Mouse (Mus musculus) heart, embryonic 15.5 days (tissue): Measurements from ENCODE around the gene Lin7c. TPM values are rescaled to one million over a fixed set of nuclear protein-coding genes. Genes with fewer than 3 reads are reported as not detected.

Experiments used
- ATAC-seq: fragments of 200-750 bp; cut with Nextera tagmentation; replicated peaks from 2 replicates; pipeline ENCODE4 v1.8.0; 2017; ENCODE audit warnings: low read depth, moderate TSS enrichment; ENCODE audit not compliant: insufficient number of reproducible peaks, insufficient read depth, low FRiP score
- H3K27ac ChIP-seq: fragments of 300-500 bp; sonication (generic); 2 replicates; pipeline ENCODE4 v1.5.1; 2015; ENCODE audit warnings: mild to moderate bottlenecking, inconsistent platforms
- H3K27me3 ChIP-seq: fragments of 300-500 bp; sonication (generic); 2 replicates; pipeline ENCODE4 v1.6.1; 2015; ENCODE audit warnings: inconsistent platforms
- H3K36me3 ChIP-seq: fragments of 300-500 bp; sonication (generic); 2 replicates; pipeline ENCODE4 v1.6.1; 2015; ENCODE audit warnings: mild to moderate bottlenecking, inconsistent platforms
- H3K4me1 ChIP-seq: fragments of 300-500 bp; sonication (generic); replicated peaks from 2 replicates; pipeline ENCODE4 v1.6.1; 2015; ENCODE audit warnings: inconsistent platforms
- H3K4me2 ChIP-seq: fragments of 300-500 bp; sonication (generic); 2 replicates; pipeline ENCODE4 v1.6.1; 2015; ENCODE audit warnings: inconsistent platforms, mild to moderate bottlenecking, moderate library complexity
- H3K4me3 ChIP-seq: fragments of 300-500 bp; sonication (generic); 2 replicates; pipeline ENCODE4 v1.5.1; 2015; ENCODE audit warnings: mild to moderate bottlenecking, inconsistent platforms
- H3K9ac ChIP-seq: fragments of 300-500 bp; sonication (generic); 2 replicates; pipeline ENCODE4 v1.6.1; 2015; ENCODE audit warnings: mild to moderate bottlenecking, inconsistent platforms
- H3K9me3 ChIP-seq: fragments of 300-500 bp; sonication (generic); replicated peaks from 2 replicates; pipeline ENCODE4 v1.6.1; 2016; ENCODE audit warnings: inconsistent platforms
- WGBS: fragments of 180-500 bp; shearing (Covaris S2); methylation state at CpG from one replicate; pipeline ENCODE4 v1.1.7; 2015; ENCODE audit warnings: mixed read lengths; 5-methylcytosine and 5-hydroxymethylcytosine counted together
- polyA plus RNA-seq: library from polyadenylated mRNA; unstranded; fragments of >200 nt; fragmentation: Nextera tagmentation; extraction: Ambion mirVana; gene quantifications from 2 replicates; pipeline ENCODE4 v1.2.1, GENCODE M21; 2015

The Lin7c gene
- polyA plus RNA-seq, 1 experiment from 2014 or later: 37.3 TPM

DNA sequence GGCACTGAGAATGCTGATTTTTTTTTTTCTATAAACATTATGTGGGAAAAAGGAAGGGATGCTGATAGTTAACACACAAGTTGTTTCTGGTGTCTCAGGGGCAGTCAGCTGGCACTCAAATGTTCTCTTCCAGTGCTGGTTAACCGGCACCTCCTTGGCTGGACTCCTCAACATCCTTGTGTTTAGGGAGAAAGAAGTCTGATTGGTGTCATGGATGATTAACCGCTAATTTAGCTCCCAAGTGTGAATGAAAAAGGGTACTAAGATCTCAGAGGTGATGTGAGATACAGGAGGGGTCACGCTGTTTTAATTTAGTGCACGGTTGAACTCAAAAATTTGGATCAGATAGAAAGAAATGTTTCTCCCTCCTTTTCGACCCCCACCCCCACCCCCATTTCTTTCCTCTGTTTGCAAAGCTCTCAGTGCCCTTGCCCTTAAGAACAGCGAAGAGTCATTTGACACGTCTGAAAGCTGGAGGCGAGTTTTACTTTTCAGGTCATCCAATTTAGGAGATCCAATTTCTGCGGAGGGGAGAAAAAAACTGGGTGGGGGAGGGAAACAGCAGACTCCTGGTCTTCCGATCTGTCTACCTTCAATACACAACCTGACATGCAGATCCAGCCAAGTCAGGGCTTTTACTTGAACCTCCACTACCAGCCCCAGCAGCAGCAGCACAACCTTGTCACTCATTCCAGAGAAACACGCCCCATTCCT is 26.3 kb downstream of the Lin7c start:
- Histone ChIP-seq H3K9ac (no peak overlapping the region), H3K36me3 (no peaks in the 10 kb centered on the region)
- ATAC-seq: no peak

DNA sequence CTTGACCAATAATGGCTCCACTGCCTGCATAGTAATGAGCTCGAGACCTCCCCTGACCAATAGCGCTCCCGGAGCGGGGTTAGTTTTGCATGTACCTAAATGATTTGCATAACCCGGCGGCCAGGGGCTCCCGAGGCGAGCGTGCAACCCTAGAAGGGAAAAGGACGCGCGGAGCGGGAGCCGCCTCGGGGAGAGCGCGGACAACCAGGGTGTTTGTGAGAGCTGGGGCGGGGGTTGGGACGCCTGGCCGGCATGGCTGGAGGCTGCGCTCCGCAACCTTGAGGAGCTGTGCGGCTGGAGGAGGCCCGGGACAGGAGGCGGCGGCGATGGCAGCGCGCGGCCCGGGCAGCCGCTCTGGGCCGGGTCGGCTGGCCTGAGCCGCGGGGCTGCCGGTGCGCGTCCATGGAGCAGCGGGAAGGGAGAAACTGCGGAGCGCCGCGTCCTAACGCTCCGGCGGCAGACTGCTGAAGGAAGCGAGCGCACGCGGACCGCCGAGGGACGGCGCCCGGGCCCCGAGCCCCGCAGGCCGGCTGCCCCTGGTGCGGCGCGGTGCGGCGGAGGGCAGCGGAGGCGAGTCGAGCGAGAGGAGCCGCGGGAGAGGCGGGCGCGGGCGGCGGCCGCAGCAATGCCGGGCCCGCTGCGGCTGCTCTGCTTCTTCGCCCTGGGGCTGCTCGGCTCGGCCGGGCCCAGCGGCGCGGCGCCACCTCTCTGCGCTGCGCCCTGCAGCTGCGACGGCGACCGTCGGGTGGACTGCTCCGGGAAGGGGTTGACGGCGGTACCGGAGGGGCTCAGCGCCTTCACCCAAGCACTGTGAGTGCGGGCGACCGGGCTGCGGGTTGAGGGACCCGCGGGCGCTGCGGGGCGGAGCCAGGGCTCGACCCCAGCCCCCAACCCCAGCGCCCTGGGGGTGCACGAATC is 27.1 kb downstream of the Lin7c start, which contains the start of gene Lgr4:
TSS of gene Lgr4 (plus strand) at position 152 of the 918 bp plus-strand sequence.
- WGBS: under 1% methylated on average over 111 of the region's 111 CpGs
- Histone ChIP-seq H3K4me1 (peaks cover 31% of the 10 kb centered on the region), H3K4me2 (peak within 1 kb of the TSS; percentile 68), H3K27me3 (no peaks in the 10 kb centered on the region), H3K9ac (peak within 1 kb of the TSS; percentile 95), H3K9me3 (no peaks in the 10 kb centered on the region), H3K36me3 (no peaks in the 10 kb centered on the region), H3K27ac (peak within 1 kb of the TSS; percentile 99), H3K4me3 (peak within 1 kb of the TSS; percentile 93)
- ATAC-seq: peak; percentile 96

More for the DNA sequence above, 26.3 kb downstream of the Lin7c start:
- Histone ChIP-seq H3K4me3 (peak overlapping the region; percentile 93), H3K27ac (peak overlapping the region; percentile 99), H3K9me3 (no peaks in the 10 kb centered on the region), H3K4me2 (peak overlapping the region; percentile 68), H3K27me3 (no peaks in the 10 kb centered on the region), H3K4me1 (peaks cover 30% of the 10 kb centered on the region)
- WGBS: 5% methylated on average over 11 of the region's 11 CpGs

DNA sequence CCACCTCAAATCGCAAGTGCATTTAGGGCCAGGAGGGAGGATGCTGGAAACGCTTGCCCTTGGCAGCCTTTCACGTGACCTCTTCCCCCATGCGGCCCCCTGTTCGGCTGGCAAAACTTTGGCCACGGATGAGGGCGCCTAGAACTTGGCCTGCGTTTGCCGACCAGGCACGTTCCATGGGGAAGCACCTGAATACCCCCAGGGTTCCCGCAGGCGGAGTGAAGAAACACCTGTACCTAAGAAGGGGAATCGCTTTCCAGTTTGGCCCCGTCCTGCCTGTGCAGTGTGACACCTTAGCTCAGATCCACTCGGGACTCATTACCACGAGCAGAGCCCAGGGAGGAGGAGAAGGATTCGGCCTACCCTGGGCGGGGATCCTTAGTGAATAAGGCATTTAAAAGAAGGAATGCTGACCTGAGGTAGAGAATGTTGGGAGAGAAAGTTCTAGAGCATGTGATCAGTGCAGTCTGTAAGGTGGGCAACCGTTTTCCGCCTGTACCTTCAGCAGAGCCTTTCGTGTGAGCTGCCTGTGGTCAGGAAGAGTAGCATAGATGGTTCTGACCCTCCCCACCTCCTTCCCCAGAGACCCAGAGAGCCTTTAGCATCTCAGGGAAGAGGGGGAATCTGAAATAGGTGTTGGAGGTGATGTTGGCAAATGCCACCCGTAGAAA is 28.1 kb downstream of the Lin7c start:
- H3K4me2 ChIP-seq: peak overlapping the region; percentile 68
- no peak; the same call in 1 of the 2 replicates for ATAC-seq
- H3K4me1 ChIP-seq: peaks cover 31% of the 10 kb centered on the region
- peak overlapping the region; percentile 99 for H3K27ac ChIP-seq
- peak overlapping the region; percentile 95 for H3K9ac ChIP-seq
- H3K9me3 ChIP-seq: no peaks in the 10 kb centered on the region
- H3K36me3 ChIP-seq: no peaks in the 10 kb centered on the region
- H3K27me3 ChIP-seq: no peaks in the 10 kb centered on the region
- WGBS: 8% methylated on average over 22 of the region's 22 CpGs
- H3K4me3 ChIP-seq: peak overlapping the region; percentile 93

DNA sequence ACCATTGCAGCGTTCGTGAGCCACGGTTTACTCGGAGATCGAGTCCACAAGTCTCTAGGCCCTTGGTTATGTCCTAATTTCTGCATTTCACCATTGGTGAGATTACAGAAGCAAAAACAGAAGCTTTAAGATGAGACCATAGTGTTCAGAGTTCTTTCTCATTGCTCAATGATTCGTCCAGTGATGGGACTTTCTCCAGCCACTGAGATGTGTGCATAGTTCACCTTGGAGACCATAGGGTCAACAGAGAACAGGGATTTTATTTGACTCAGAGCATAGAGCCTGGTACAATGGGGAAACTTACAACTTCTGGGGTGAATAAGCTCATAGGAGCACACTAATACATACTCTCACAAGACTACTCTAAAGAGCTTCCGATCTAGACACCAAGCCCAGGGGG is 29.8 kb downstream of the Lin7c start:
- WGBS: 80% methylated on average over 7 of the region's 7 CpGs
- H3K4me2 ChIP-seq: peak overlapping the region; percentile 68
- no peak overlapping the region for H3K27ac ChIP-seq
- ATAC-seq: no peak
- H3K9me3 ChIP-seq: no peaks in the 10 kb centered on the region
- H3K36me3 ChIP-seq: no peaks in the 10 kb centered on the region
- no peak overlapping the region for H3K9ac ChIP-seq
- peak overlapping the region; percentile 93; the same call in 1 of the 2 replicates for H3K4me3 ChIP-seq
- no peaks in the 10 kb centered on the region for H3K27me3 ChIP-seq
- H3K4me1 ChIP-seq: peaks cover 31% of the 10 kb centered on the region

DNA sequence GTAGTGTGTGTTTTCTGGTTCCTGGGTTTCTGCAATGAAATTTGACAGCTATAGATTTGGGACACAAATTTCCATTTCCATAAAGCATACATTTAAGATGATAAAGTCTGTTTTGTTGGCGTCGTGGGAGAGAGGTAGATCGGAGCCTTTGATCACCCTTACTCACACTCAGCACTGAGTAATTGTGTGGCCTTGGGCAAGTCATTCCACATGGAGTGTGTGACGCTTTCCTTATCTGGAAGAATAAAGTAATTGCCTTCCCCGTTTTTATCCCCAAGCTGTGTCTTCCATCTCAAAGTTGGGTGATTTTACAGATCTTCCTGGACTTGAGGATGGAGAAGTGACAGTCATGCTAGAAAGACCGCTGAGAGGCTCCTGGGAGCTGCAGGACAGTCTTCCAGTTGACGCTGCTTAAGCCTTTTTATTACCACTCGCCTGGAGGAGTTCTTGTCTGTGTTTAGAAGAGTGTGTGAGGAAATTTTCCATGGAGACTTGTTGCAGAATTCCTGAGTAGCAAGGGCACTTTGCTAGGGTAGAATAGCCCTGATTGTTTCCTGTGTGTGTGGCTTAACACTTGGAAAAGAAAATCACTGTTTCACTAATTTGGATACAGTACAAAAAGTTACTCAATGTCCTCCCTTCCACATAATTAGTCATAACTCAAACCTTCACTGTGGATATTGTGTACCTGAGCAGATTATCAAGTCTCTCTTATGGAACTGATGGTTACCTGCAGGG is 30.8 kb downstream of the Lin7c start:
- H3K4me1 ChIP-seq: peaks cover 31% of the 10 kb centered on the region
- no peak for ATAC-seq
- H3K9me3 ChIP-seq: no peaks in the 10 kb centered on the region
- H3K4me3 ChIP-seq: no peak overlapping the region
- no peak overlapping the region; the same call in 1 of the 2 replicates for H3K27ac ChIP-seq
- H3K4me2 ChIP-seq: peak overlapping the region; percentile 12; the same call in 1 of the 2 replicates
- WGBS: 53% methylated on average over 8 of the region's 8 CpGs
- no peaks in the 10 kb centered on the region; the same call in 1 of the 2 replicates for H3K36me3 ChIP-seq
- no peaks in the 10 kb centered on the region for H3K27me3 ChIP-seq
- no peak overlapping the region for H3K9ac ChIP-seq

DNA sequence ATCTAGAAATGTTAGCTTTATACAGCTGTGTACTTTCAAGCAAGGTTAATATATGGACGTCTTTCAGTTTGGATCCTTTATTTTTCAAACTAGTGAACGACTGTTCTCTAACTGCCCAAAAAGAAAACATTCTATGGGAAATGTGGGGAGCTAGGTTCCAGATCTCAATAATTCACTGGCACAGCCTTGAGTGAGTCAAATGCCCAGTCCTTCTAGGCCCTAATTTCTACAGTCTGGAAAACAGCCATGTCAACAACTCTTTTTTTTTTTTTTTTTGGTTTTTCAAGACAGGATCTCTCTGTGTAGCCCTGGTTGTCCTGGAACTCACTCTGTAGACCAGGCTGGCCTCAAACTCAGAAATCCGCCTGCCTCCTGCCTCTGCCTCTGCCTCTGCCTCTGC is 31.7 kb downstream of the Lin7c start:
- H3K9me3 ChIP-seq: no peaks in the 10 kb centered on the region
- H3K4me3 ChIP-seq: no peak overlapping the region
- H3K27ac ChIP-seq: no peak overlapping the region
- ATAC-seq: no peak
- H3K27me3 ChIP-seq: no peaks in the 10 kb centered on the region
- no peak overlapping the region for H3K4me2 ChIP-seq
- no peaks in the 10 kb centered on the region; the same call in 1 of the 2 replicates for H3K36me3 ChIP-seq
- no peak overlapping the region for H3K9ac ChIP-seq
- H3K4me1 ChIP-seq: peaks cover 29% of the 10 kb centered on the region
- 87% methylated on average over 3 of the region's 3 CpGs for WGBS

DNA sequence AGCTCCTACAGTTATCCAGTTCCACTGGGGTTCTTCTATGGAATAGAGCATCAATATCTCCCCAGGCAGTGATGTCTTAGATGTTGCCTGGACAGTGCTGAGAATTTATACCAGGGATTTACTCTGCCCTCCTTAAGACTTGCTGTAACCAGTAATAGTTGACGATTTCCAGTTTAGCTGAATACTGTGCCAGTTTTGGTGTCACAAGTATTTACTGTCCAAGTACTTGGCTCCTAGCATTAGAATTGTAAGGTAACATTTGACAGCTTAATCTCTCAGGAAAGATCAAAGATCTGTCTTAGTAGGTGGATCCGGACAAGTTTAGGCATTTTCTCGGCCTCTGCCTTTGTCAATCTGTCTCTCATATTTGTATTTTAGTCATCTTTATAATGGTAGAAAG is 32.4 kb downstream of the Lin7c start:
- Histone ChIP-seq H3K27ac (no peak overlapping the region), H3K9me3 (no peaks in the 10 kb centered on the region), H3K27me3 (no peaks in the 10 kb centered on the region), H3K4me2 (no peak overlapping the region), H3K4me1 (peaks cover 31% of the 10 kb centered on the region), H3K4me3 (no peak overlapping the region), H3K36me3 (no peaks in the 10 kb centered on the region; the same call in 1 of the 2 replicates), H3K9ac (no peak overlapping the region)
- ATAC-seq: no peak
- WGBS: 77% methylated on average over 3 of the region's 3 CpGs

DNA sequence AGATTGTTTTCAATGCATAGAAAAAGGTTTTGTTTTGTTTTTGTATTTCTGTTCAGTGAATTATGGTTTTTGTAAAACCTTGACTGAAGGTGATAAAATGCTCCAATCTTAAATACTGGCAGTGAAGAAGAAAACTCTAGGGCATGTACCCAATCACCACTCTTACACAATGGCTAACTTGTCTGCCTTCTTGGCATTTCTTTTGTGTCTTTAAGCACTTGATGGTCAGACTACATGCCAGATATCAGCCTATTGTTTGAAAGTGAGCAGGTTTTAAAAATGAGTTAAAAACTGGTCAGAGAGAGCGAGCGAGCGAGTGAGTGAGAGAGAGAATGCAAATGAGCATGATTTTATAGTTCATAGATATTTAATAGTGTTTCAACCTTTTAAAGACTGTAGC is 33.3 kb downstream of the Lin7c start:
- WGBS: 86% methylated on average over 3 of the region's 3 CpGs
- H3K4me1 ChIP-seq: peaks cover 29% of the 10 kb centered on the region
- no peak overlapping the region for H3K4me3 ChIP-seq
- H3K27me3 ChIP-seq: no peaks in the 10 kb centered on the region
- H3K36me3 ChIP-seq: no peaks in the 10 kb centered on the region; the same call in 1 of the 2 replicates
- H3K4me2 ChIP-seq: no peak overlapping the region
- ATAC-seq: no peak
- no peak overlapping the region for H3K9ac ChIP-seq
- H3K9me3 ChIP-seq: no peaks in the 10 kb centered on the region
- H3K27ac ChIP-seq: no peak overlapping the region

DNA sequence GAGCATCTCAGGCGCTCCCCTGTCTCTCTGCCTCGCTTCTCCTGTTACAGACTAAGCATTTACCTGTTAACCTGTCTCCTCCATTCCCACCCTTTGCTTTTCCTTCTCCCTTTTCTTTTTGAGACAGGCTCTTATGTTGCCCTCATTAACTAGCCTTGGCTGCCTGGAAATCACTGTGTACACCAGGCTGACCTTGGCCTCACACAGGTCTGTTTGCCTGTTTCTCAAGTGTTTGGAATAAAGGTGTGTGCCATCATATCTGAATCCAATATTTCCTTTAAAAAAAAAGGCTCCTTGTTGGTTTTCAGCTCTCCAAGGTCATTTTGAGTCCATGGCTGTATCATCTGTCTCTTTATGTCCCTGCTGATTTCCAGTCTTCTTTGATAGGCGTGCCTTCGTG is 36.3 kb downstream of the Lin7c start:
- WGBS: 89% methylated on average over 4 of the region's 4 CpGs
- Histone ChIP-seq H3K4me1 (peaks cover 12% of the 10 kb centered on the region), H3K36me3 (no peaks in the 10 kb centered on the region; the same call in 1 of the 2 replicates), H3K27me3 (no peaks in the 10 kb centered on the region), H3K4me2 (no peak overlapping the region), H3K4me3 (no peak overlapping the region), H3K9me3 (no peaks in the 10 kb centered on the region), H3K9ac (no peak overlapping the region), H3K27ac (no peak overlapping the region)
- no peak for ATAC-seq

DNA sequence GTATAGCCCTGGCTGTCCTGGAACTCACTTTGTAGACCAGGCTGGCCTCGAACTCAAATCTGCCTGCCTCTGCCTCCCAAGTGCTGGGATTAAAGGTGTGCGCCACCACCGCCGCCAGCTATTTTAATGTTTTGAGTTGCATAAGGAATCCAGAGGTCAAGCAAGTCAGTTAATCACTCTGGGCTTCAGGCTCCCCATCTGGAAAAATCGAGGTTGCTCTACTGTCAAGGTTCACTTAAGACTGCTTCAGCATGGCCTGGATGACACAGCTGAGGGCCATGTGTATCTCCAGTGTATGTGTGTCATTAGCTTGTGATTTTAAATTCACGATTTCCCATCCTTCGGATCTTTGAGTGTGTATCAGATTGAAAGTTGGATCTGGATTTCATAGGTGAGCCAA is 36.8 kb downstream of the Lin7c start:
- no peak for ATAC-seq
- Histone ChIP-seq H3K36me3 (no peaks in the 10 kb centered on the region; the same call in 1 of the 2 replicates), H3K9me3 (no peaks in the 10 kb centered on the region), H3K9ac (no peak overlapping the region), H3K4me2 (no peak overlapping the region), H3K27me3 (no peaks in the 10 kb centered on the region), H3K4me1 (peaks cover 17% of the 10 kb centered on the region), H3K27ac (no peak overlapping the region), H3K4me3 (no peak overlapping the region)
- WGBS: 87% methylated on average over 7 of the region's 7 CpGs
